Mouse (Mus musculus) CH12.LX (cell line): ENCODE measurements around the gene Wnt9a. TPM values are rescaled to one million over a fixed set of nuclear protein-coding genes. Genes with fewer than 3 reads are reported as not detected.
"Not testable (repeated sequence)": the region's sequence is repeated elsewhere in the genome, so short reads cannot be mapped to it uniquely, and the experiment has no call there.

Source experiments
- DNase-seq: peaks from one replicate; pipeline ENCODE4 v3.0.0-alpha.2; 2013; ENCODE audit errors: extremely low read depth
- H3K27ac ChIP-seq: 2 replicates; pipeline ENCODE4 v1.5.1; 2012; ENCODE audit warnings: low read depth, mild to moderate bottlenecking, control low read depth, moderate library complexity; ENCODE audit not compliant: insufficient read depth
- H3K27me3 ChIP-seq: replicated peaks from 2 replicates; pipeline ENCODE3; 2012; ENCODE audit warnings: inconsistent platforms
- H3K36me3 ChIP-seq, 2 experiments: replicated peaks in 1 of 2; 2 replicates each; pipeline versions ENCODE3 to v1.6.1; 2012; ENCODE audit warnings: inconsistent platforms in 1 of 2, low read length in 1 of 2, mild to moderate bottlenecking in 1 of 2, mixed read lengths in 1 of 2, moderate library complexity in 1 of 2; ENCODE audit not compliant: control insufficient read depth in 1 of 2, insufficient read depth in 1 of 2
- H3K4me1 ChIP-seq, 2 experiments: 2 replicates each; pipeline ENCODE4 v1.6.1; 2012; ENCODE audit warnings: inconsistent platforms in 1 of 2, moderate library complexity in 1 of 2; ENCODE audit not compliant: insufficient read depth in 2 of 2, control insufficient read depth in 1 of 2
- H3K4me2 ChIP-seq: 2 replicates; pipeline ENCODE4 v1.6.1; 2012; ENCODE audit warnings: low read depth, mild to moderate bottlenecking, control low read depth; ENCODE audit not compliant: poor library complexity, insufficient read depth, severe bottlenecking
- H3K4me3 ChIP-seq, 3 experiments: fragments of 150-350 bp in 1 of 3; sonication (generic) in 1 of 3; replicated peaks in 1 of 3; 2 replicates each; pipeline versions ENCODE3 to v1.5.1; 2011 to 2012; ENCODE audit warnings: low read depth in 2 of 3, low read length in 2 of 3, mild to moderate bottlenecking in 2 of 3, moderate library complexity in 2 of 3, control low read depth in 1 of 3, improper control_type of control experiment in 1 of 3, inconsistent platforms in 1 of 3, mixed read lengths in 1 of 3; ENCODE audit not compliant: poor library complexity in 1 of 3
- H3K79me2 ChIP-seq: replicated peaks from 2 replicates; pipeline ENCODE4 v1.6.1; 2012; ENCODE audit warnings: mild to moderate bottlenecking, moderate library complexity; ENCODE audit not compliant: control insufficient read depth, poor library complexity, insufficient read depth, severe bottlenecking; ENCODE audit errors: extremely low read depth
- H3K9ac ChIP-seq: 2 replicates; pipeline ENCODE4 v1.6.1; 2012; ENCODE audit warnings: low read depth, mild to moderate bottlenecking, control low read depth, moderate library complexity; ENCODE audit not compliant: insufficient read depth
- H3K9me3 ChIP-seq: replicated peaks from 2 replicates; pipeline ENCODE3; 2012; ENCODE audit warnings: low read length, inconsistent platforms, mixed read lengths
- CTCF ChIP-seq, 2 experiments: IDR thresholded peaks in 1 of 2; conservative IDR thresholded peaks in 1 of 2; 2 replicates each; pipeline ENCODE4 v1.5.1; 2011 to 2012; ENCODE audit warnings: low read depth in 2 of 2, low read length in 2 of 2, improper control_type of control experiment in 1 of 2, inconsistent platforms in 1 of 2, mild to moderate bottlenecking in 1 of 2, moderate library complexity in 1 of 2
- IRF4 ChIP-seq: IDR thresholded peaks from 2 replicates; pipeline ENCODE4 v1.6.1; 2014; ENCODE audit warnings: low read depth, mild to moderate bottlenecking, inconsistent platforms, low read length, improper control_type of control experiment
- JUND ChIP-seq: conservative IDR thresholded peaks from 2 replicates; pipeline ENCODE4 v1.6.1; 2011; ENCODE audit warnings: low read depth, low read length, improper control_type of control experiment
- MAX ChIP-seq: IDR thresholded peaks from 2 replicates; pipeline ENCODE4 v1.6.1; 2011; ENCODE audit warnings: low read length, improper control_type of control experiment
- MYC ChIP-seq: IDR thresholded peaks from 2 replicates; pipeline ENCODE4 v1.6.1; 2011; ENCODE audit warnings: low read depth, mild to moderate bottlenecking, improper control_type of control experiment, low read length
- POLR2AphosphoS2 ChIP-seq: IDR thresholded peaks from 2 replicates; pipeline ENCODE4 v1.6.1; 2011; ENCODE audit warnings: low read depth, low read length, improper control_type of control experiment
- RAD21 ChIP-seq: IDR thresholded peaks from 2 replicates; pipeline ENCODE4 v1.6.1; 2011; ENCODE audit warnings: low read depth, mild to moderate bottlenecking, low read length, improper control_type of control experiment, moderate library complexity
- SMC3 ChIP-seq: IDR thresholded peaks from 2 replicates; pipeline ENCODE4 v1.6.1; 2011; ENCODE audit warnings: low read depth, low read length, improper control_type of control experiment
- TBP ChIP-seq: conservative IDR thresholded peaks from 2 replicates; pipeline ENCODE4 v1.6.1; 2011; ENCODE audit warnings: low read depth, low read length, improper control_type of control experiment
- USF1 ChIP-seq: IDR thresholded peaks from 2 replicates; pipeline ENCODE4 v1.6.1; 2014; ENCODE audit warnings: low read depth, mild to moderate bottlenecking, inconsistent platforms, low read length, improper control_type of control experiment
- USF2 ChIP-seq: conservative IDR thresholded peaks from 2 replicates; pipeline ENCODE4 v1.6.1; 2011; ENCODE audit warnings: low read depth, low read length, improper control_type of control experiment
- ZC3H11A ChIP-seq: IDR thresholded peaks from 2 replicates; pipeline ENCODE4 v1.6.1; 2012; ENCODE audit warnings: low read depth, mild to moderate bottlenecking, inconsistent platforms, low read length, improper control_type of control experiment
- dilution Hi-C: fragments of 300-500 bp; cut with MboI; formaldehyde crosslinking; loops from 2 replicates; pipeline ENCODE4 v1.14.3; 2020; ENCODE audit warnings: low sequenced_read_pairs; ENCODE audit not compliant: extremely low pct_unique_long_range_greater_than_20kb, extremely low pct_ligation_motif_present
- in situ Hi-C: fragments of 300-500 bp; cut with MboI; formaldehyde crosslinking; loops from 3 replicates; pipeline ENCODE4 v1.14.3; 2019; ENCODE audit warnings: low sequenced_read_pairs, low pct_ligation_motif_present, low pct_unique_long_range_greater_than_20kb, mixed read lengths
- polyA plus RNA-seq: library from polyadenylated mRNA; unstranded; fragments of >175 nt; gene quantifications from 2 replicates; pipeline ENCODE4 v1.2.1, GENCODE M21; 2012; ENCODE audit warnings: low read depth; ENCODE audit not compliant: insufficient read length
- total RNA-seq, 2 experiments: library from RNA; depleted of rRNA; stranded (reverse); fragments of 300-350 nt in 1 of 2; fragments of >200 nt in 1 of 2; gene quantifications; 2 replicates each; pipeline ENCODE4 v1.2.3; 2012 to 2014

Wnt9a gene
- total and polyA plus RNA-seq, 3 experiments, result not detected

- TF ChIP-seq MYC, result no peak
- no peak for TF ChIP-seq JUND
- no peak for TF ChIP-seq IRF4
- no peak for TF ChIP-seq USF1
- TF ChIP-seq USF2, result no peak
- peak; percentile 82 for TF ChIP-seq SMC3
- no peak for TF ChIP-seq MAX
- no peak for TF ChIP-seq POLR2AphosphoS2
These were observed 8.8 kb upstream of the Wnt9a start (continued) for GRCm38 (mm10) chr11:59297941-59298340.

GRCm38 (mm10) chr11:59300185-59300584 lies 6.5 kb upstream of the Wnt9a start:
- dilution Hi-C loops (no loop called here), in situ Hi-C loops (no loop called here)
- Histone ChIP-seq H3K9me3 (no peaks in the 10 kb centered on the region), H3K79me2 (no peaks in the 10 kb centered on the region), H3K36me3 (no peaks in the 10 kb centered on the region), H3K9ac (no peak overlapping the region), H3K4me2 (no peak overlapping the region), H3K27me3 (peaks cover 88% of the 10 kb centered on the region), H3K27ac (no peak overlapping the region), H3K4me3 (no peak overlapping the region), H3K4me1 (no peaks in the 10 kb centered on the region)
- TF ChIP-seq USF1 (no peak), SMC3 (peak; percentile 61), RAD21 (peak; percentile 41), ZC3H11A (no peak), CTCF (conservative IDR thresholded peaks at IDR 0.05 in 1 of 2, IDR thresholded peaks at IDR 0.05 in 1 of 2; ENCODE audit: low read depth in 2 of 2, low read length in 2 of 2) (peak; percentile 31 to 74; a peak in 3 of 4 replicates)
- DNase-seq, result peak; percentile 48

- H3K9me3 ChIP-seq, DNase-seq, H3K9ac ChIP-seq, H3K36me3 ChIP-seq, H3K27ac ChIP-seq, dilution Hi-C loops, H3K79me2 ChIP-seq, H3K4me1 ChIP-seq, H3K4me3 ChIP-seq, in situ Hi-C loops, H3K4me2 ChIP-seq: not testable (repeated sequence)
- peaks cover 89% of the 10 kb centered on the region for H3K27me3 ChIP-seq
- TF ChIP-seq TBP, result peak; percentile 88
These were observed 5.7 kb upstream of the Wnt9a start for GRCm38 (mm10) chr11:59301053-59301452.
